29 mouse cellular contexts compared by ENCODE assay signal in the genomic region with DNA sequence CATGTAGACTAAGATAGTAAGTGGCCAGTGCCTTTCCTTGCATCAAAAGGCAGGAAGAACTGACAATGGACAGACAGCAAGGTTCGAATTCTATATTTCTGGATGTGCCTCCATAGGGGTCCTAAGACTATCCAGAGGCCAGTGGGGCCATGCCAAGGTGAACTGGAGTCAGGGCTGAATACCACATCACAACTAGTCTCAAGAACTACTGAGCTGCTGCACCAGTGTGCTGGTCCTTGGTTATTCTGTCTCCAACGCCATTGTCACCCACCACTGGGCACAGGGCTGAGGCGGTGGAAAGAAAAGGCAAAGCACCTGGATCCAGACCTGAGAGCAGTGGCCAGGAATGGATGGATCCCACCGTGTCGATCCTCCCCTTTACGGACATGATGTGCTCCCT. TPM values are rescaled to one million over a fixed set of nuclear protein-coding genes. Genes with fewer than 3 reads are reported as not detected.
"Had no signal": no experiment of that assay in that cellular context is flagged by ENCODE, and none has a peak within 500 bp of the region (broad histone marks: within the 10 kb centered on the region; RNA-seq: fewer than 3 reads in every experiment).

No protein-coding gene starts in this region.

- H3K4me1 ChIP-seq: hindbrain, embryonic 13.5 days; hindbrain, embryonic 15.5 days had no signal

- H3K27me3 ChIP-seq: heart, embryonic 13.5 days; heart, embryonic 15.5 days; hindbrain, embryonic 13.5 days; hindbrain, embryonic 15.5 days; kidney, embryonic 15.5 days; limb, embryonic 12.5 days; liver, embryonic 13.5 days had no signal

- DNase-seq: gastrocnemius, postnatal 14 days; gastrocnemius, postnatal 36 days; heart, adult 18-20 months; heart, postnatal 14 days; heart, postnatal 36 days; kidney, adult 11 months; kidney, adult 2 months; kidney, adult 9 months; kidney, postnatal 14 days; kidney, postnatal 36 days; layer of hippocampus, adult 9-11 months; layer of hippocampus, postnatal 36 days; left cerebral cortex, postnatal 4 days; liver; liver, embryonic 13.5 days had no signal

- H3K4me3 ChIP-seq: heart, embryonic 13.5 days; heart, embryonic 15.5 days; hindbrain, embryonic 13.5 days; hindbrain, embryonic 15.5 days; kidney, embryonic 15.5 days; limb, embryonic 12.5 days; liver, embryonic 13.5 days had no signal

- ATAC-seq: hindbrain, postnatal 0 days; intestine, embryonic 16.5 days had no signal

- H3K27ac ChIP-seq: heart, embryonic 13.5 days; heart, embryonic 15.5 days; hindbrain, embryonic 13.5 days; hindbrain, embryonic 15.5 days; hindbrain, postnatal 0 days; kidney, embryonic 15.5 days; kidney, postnatal 0 days; limb, embryonic 12.5 days; liver, embryonic 13.5 days had no signal

- H3K4me2 ChIP-seq: heart, embryonic 11.5 days; heart, embryonic 13.5 days; heart, embryonic 15.5 days; hindbrain, embryonic 13.5 days; hindbrain, embryonic 15.5 days; kidney, embryonic 15.5 days; limb, embryonic 12.5 days; liver, embryonic 11.5 days; liver, embryonic 13.5 days had no signal

- H3K9me3 ChIP-seq: heart, embryonic 13.5 days; heart, embryonic 15.5 days; hindbrain, embryonic 13.5 days; hindbrain, embryonic 15.5 days; kidney, embryonic 15.5 days; limb, embryonic 12.5 days; liver, embryonic 13.5 days had no signal

- H3K9ac ChIP-seq: heart, embryonic 13.5 days; heart, embryonic 15.5 days; hindbrain, embryonic 13.5 days; hindbrain, embryonic 15.5 days; kidney, embryonic 15.5 days; limb, embryonic 12.5 days; liver, embryonic 13.5 days had no signal

RNA-seq across cellular contexts. Expression of gene Fbxo40, which starts 57.7 kb away (rescaled TPM):
- polyA plus RNA-seq: hindbrain, embryonic 11.5 days; hindbrain, embryonic 13.5 days; hindbrain, embryonic 15.5 days; intestine, embryonic 14.5 days; intestine, embryonic 16.5 days; liver, embryonic 11.5 days; liver, embryonic 13.5 days had no signal

RNA-seq across cellular contexts. Expression of gene Eaf2, which starts 57.7 kb away (rescaled TPM):
- total RNA-seq: gastrocnemius, postnatal 36 days; hematopoietic stem cell, adult 5-6 weeks had no signal
